Mouse (Mus musculus) lung, embryonic 16.5 days (tissue): ENCODE measurements around the gene Psrc1. TPM values are rescaled to one million over a fixed set of nuclear protein-coding genes. Genes with fewer than 3 reads are reported as not detected.

Source experiments
- ATAC-seq: fragments of 200-750 bp; cut with Nextera tagmentation; 2 replicates; pipeline ENCODE4 v1.8.0; 2017; ENCODE audit warnings: low read depth, mild to moderate bottlenecking, moderate library complexity
- H3K27ac ChIP-seq: fragments of 300-500 bp; sonication (generic); 2 replicates; pipeline ENCODE4 v1.5.1; 2014; ENCODE audit warnings: mild to moderate bottlenecking, control low read depth, low read length
- H3K27me3 ChIP-seq: fragments of 300-500 bp; sonication (generic); 2 replicates; pipeline ENCODE4 v1.6.1; 2014; ENCODE audit warnings: low read depth, low read length, mixed read lengths; ENCODE audit not compliant: control insufficient read depth, insufficient read depth
- H3K36me3 ChIP-seq: fragments of 300-500 bp; sonication (generic); 2 replicates; pipeline ENCODE4 v1.6.1; 2014; ENCODE audit warnings: low read length; ENCODE audit not compliant: control insufficient read depth, insufficient read depth
- H3K4me1 ChIP-seq: fragments of 300-500 bp; sonication (generic); replicated peaks from 2 replicates; pipeline ENCODE4 v1.6.1; 2014; ENCODE audit warnings: low read length, mixed read lengths; ENCODE audit not compliant: control insufficient read depth, insufficient read depth
- H3K4me2 ChIP-seq: fragments of 300-500 bp; sonication (generic); 2 replicates; pipeline ENCODE4 v1.6.1; 2014; ENCODE audit warnings: low read depth, low read length, control low read depth
- H3K4me3 ChIP-seq: fragments of 300-500 bp; sonication (generic); 2 replicates; pipeline ENCODE4 v1.5.1; 2014; ENCODE audit warnings: mild to moderate bottlenecking, low read length, control low read depth
- H3K9ac ChIP-seq: fragments of 300-500 bp; sonication (generic); 2 replicates; pipeline ENCODE4 v1.6.1; 2014; ENCODE audit warnings: low read length, control low read depth
- H3K9me3 ChIP-seq: fragments of 300-500 bp; sonication (generic); 2 replicates; pipeline ENCODE4 v1.6.1; 2016; ENCODE audit warnings: low read length; ENCODE audit not compliant: control insufficient read depth
- WGBS: fragments of 180-500 bp; shearing (Covaris S2); extraction: QIAGEN DNeasy Blood & Tissue Kit; methylation state at CpG from one replicate; pipeline ENCODE4 v1.1.7; 2014; 5-methylcytosine and 5-hydroxymethylcytosine counted together
- polyA plus RNA-seq: library from polyadenylated mRNA; unstranded; fragments of >200 nt; fragmentation: Nextera tagmentation; extraction: Ambion mirVana; gene quantifications from 2 replicates; pipeline ENCODE4 v1.2.1, GENCODE M21; 2015

Psrc1 gene
- polyA plus RNA-seq, 1 experiment from 2014 or later, result 75.6 TPM

- H3K9ac ChIP-seq, result no peak overlapping the region
- peaks cover 3% of the 10 kb centered on the region; the same call in 1 of the 2 replicates for H3K4me1 ChIP-seq
- WGBS, result 14% methylated on average over 7 of the region's 7 CpGs
- H3K27ac ChIP-seq, result no peak overlapping the region
- H3K4me3 ChIP-seq, result no peak overlapping the region
- H3K27me3 ChIP-seq, result no peaks in the 10 kb centered on the region
- peaks cover 7% of the 10 kb centered on the region for H3K36me3 ChIP-seq
- ATAC-seq, result peak; percentile 48; the same call in 1 of the 2 replicates
- H3K9me3 ChIP-seq, result no peaks in the 10 kb centered on the region
- H3K4me2 ChIP-seq, result no peak overlapping the region
These were observed 22.7 kb upstream of the Psrc1 start for GRCm38 (mm10) chr3:108360894-108361293.

GRCm38 (mm10) chr3:108363626-108364025 lies 20.0 kb upstream of the Psrc1 start:
- Histone ChIP-seq H3K4me2 (no peak overlapping the region), H3K27ac (no peak overlapping the region), H3K9me3 (no peaks in the 10 kb centered on the region), H3K36me3 (no peaks in the 10 kb centered on the region), H3K27me3 (no peaks in the 10 kb centered on the region), H3K4me1 (peaks cover 3% of the 10 kb centered on the region; the same call in 1 of the 2 replicates), H3K4me3 (no peak overlapping the region), H3K9ac (no peak overlapping the region)
- 50% methylated on average over 3 of the region's 3 CpGs for WGBS
- ATAC-seq, result peak; percentile 27; the same call in 1 of the 2 replicates

DNA sequence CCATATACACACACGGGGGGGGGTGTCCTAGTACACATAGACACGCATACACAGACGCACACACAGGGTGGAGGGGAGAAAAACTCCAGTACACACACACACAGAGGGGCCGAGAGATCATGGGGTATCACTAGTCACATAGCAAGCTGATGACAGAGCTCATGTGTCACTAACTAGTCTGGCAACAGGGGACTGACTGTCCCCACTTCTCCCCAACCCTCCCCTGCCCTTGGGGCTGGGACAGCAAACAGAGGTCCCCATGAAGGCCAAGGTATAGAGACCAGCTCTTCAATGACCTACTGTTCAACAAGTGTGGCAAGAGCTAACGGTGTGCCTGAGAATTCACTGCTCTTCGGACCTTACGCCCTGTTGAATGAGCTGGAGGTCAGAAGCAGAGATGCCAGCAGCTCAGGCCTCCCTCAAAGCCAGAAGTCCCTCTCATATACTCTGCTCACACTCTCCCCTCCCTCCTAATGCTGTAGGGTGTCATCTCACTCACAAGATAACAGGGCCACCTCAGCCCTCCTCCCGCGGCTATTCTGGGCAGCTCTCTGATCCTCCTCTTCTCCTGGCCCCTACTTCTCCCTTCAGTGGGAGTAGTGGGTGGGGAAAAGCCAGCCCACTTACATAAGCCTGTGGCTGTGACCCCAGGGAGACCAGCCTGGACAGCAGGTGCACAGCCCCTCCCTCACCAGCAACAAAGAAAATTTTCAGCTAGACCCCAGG lies 19.2 kb upstream of the Psrc1 start, which contains the start of gene Mybphl:
Gene Mybphl, plus strand, starts transcription at position 642 of the 726 bp plus-strand sequence.
- WGBS, result 51% methylated on average over 9 of the region's 9 CpGs
- Histone ChIP-seq H3K27me3 (no peaks in the 10 kb centered on the region), H3K36me3 (no peaks in the 10 kb centered on the region), H3K9ac (no peak within 1 kb of the TSS), H3K9me3 (no peaks in the 10 kb centered on the region), H3K27ac (no peak within 1 kb of the TSS), H3K4me3 (no peak within 1 kb of the TSS), H3K4me2 (no peak within 1 kb of the TSS), H3K4me1 (peaks cover 3% of the 10 kb centered on the region; the same call in 1 of the 2 replicates)
- peak; percentile 24; the same call in 1 of the 2 replicates for ATAC-seq

GRCm38 (mm10) chr3:108367173-108367572 lies 16.5 kb upstream of the Psrc1 start:
- Histone ChIP-seq H3K4me1 (peaks cover 7% of the 10 kb centered on the region), H3K4me2 (peak overlapping the region; percentile 22; the same call in 1 of the 2 replicates), H3K4me3 (no peak overlapping the region), H3K27ac (no peak overlapping the region), H3K9ac (no peak overlapping the region), H3K36me3 (no peaks in the 10 kb centered on the region), H3K27me3 (no peaks in the 10 kb centered on the region), H3K9me3 (no peaks in the 10 kb centered on the region)
- 49% methylated on average over 9 of the region's 9 CpGs for WGBS
- ATAC-seq, result no peak

DNA sequence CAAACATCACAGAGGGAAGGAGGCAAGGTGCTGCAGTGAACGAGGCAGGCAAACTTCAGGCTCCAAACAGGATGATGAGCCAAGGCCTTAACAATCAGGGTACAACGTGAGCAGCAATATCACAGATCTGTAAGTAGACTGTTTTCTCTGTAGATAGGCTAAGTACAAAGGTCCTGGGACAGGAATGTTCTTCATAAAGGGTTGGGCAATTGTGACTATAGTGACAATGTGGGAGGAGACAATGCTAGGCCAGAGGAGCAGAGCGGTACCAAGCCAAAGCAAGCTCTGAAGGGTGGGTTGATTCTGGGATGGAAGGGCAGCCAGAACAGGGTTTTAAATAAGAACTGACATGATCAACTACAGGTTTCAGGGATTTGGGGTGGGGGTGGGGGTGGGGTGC lies 15.8 kb upstream of the Psrc1 start:
- H3K4me3 ChIP-seq, result no peak overlapping the region
- H3K9me3 ChIP-seq, result no peaks in the 10 kb centered on the region
- peaks cover 10% of the 10 kb centered on the region for H3K4me1 ChIP-seq
- no peak for ATAC-seq
- H3K27me3 ChIP-seq, result no peaks in the 10 kb centered on the region
- no peak overlapping the region for H3K4me2 ChIP-seq
- no peaks in the 10 kb centered on the region for H3K36me3 ChIP-seq
- H3K9ac ChIP-seq, result no peak overlapping the region
- WGBS, result 78% methylated on average over 3 of the region's 3 CpGs
- H3K27ac ChIP-seq, result no peak overlapping the region

DNA sequence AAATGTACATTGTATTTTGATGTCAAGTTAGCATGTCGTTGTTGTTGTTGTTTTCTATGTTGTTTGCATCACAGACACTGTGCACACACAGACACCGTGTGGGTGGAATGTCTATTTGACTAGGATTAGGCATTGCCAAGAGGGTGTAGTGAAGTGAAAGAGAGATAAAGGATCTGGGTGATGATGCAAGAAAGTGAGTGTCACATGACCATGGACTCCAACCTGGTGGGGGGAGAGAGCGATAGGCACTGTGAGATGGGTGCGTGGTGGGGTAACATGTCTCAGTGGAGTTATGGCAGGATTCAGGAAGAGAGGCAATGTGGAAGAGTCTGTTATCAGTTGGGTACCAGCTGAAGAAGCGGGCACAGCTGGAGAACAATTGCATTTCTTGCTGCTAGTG lies 14.9 kb upstream of the Psrc1 start:
- Histone ChIP-seq H3K4me3 (no peak overlapping the region), H3K4me1 (peaks cover 18% of the 10 kb centered on the region), H3K36me3 (no peaks in the 10 kb centered on the region), H3K27me3 (no peaks in the 10 kb centered on the region), H3K27ac (no peak overlapping the region), H3K9ac (no peak overlapping the region), H3K4me2 (no peak overlapping the region), H3K9me3 (no peaks in the 10 kb centered on the region)
- 66% methylated on average over 5 of the region's 5 CpGs for WGBS
- ATAC-seq, result no peak

DNA sequence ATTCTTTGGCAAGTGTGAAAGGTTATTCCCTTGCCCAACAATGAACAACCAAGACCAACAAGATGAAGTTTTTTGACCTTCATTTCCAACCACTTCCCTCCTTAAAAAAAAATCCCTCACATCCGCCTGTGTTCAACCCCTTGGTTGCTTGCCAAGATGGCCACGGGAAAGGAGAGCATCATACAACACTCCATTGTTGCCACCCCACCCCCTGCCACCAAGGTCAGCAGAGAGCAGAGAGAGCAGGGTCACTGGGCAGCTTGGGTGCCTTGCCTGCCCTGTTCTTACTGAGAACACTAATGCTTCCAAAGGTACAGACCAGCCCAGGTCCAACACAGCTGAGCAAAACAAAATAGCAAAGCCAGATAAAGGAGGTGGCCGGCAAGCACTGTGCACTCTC lies 11.4 kb upstream of the Psrc1 start:
- Histone ChIP-seq H3K4me1 (peaks cover 16% of the 10 kb centered on the region), H3K4me3 (no peak overlapping the region), H3K9ac (no peak overlapping the region), H3K9me3 (no peaks in the 10 kb centered on the region), H3K27me3 (no peaks in the 10 kb centered on the region), H3K36me3 (no peaks in the 10 kb centered on the region), H3K27ac (peak overlapping the region; percentile 97), H3K4me2 (0 out of 2 replicates have a peak overlapping the region, but pooled peaks have one; percentile 5)
- ATAC-seq, result peak; percentile 64
- WGBS, result 21% methylated on average over 3 of the region's 3 CpGs

DNA sequence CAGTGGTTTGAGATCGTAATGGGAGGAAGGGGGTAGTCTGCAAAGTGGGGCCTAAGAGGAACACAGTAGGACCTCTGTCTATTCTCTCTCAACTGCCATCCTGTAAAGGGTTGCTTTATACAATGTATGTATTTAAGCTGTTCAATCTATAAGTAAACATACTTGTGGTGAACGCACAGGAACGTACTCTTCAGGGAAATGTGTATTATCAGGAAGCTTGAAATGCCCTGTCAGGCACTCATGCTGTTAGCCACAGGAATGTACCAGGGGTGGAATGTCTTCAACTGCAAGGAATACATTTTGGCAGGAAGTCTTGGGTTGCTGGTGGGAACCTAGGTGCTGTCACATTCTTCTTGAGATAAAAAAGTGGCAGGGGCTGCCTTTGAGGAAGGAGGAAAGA lies 10.9 kb upstream of the Psrc1 start:
- peak; percentile 88 for ATAC-seq
- Histone ChIP-seq H3K4me3 (no peak overlapping the region), H3K4me2 (no peak overlapping the region), H3K36me3 (no peaks in the 10 kb centered on the region), H3K4me1 (peaks cover 16% of the 10 kb centered on the region), H3K27me3 (no peaks in the 10 kb centered on the region), H3K27ac (peak overlapping the region; percentile 97), H3K9ac (no peak overlapping the region), H3K9me3 (no peaks in the 10 kb centered on the region)
- 29% methylated on average over 3 of the region's 3 CpGs for WGBS

DNA sequence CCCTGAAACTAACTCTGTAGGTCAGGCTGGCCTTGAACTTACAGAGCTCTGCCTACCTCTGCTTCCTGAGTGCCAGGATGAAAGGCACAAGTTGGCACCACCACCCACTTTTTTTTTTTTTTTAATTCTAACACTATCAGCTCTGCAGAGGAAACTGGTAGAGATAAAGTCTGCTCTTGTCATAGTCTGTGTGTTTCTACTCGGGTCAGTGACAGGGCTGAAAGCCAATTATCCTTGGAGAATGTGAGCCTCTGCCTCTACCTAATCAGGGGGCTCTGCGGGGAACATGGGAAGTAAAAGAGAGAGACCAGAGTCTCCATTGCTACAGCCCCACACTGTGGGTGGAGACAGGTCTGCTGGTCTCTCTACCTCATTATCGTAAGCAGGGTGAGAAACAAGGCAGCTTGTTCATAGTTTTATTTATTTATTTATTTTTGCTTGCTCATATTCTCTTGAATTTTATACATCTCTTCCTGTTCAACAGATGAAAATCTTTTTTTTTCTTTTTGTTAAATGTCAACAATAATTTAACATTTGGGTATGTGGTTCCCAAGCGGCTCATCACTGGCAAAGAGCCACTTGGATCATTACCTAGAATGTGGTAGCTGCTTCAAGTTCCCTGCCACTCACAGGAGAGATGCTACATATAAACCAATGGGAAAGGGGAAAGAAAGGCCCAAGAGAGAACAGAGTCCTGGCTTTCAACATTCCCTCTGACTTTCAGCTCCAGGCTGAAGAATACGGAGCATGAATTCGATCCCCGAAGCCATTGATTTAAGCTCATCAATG lies 4.6 kb upstream of the Psrc1 start:
- ATAC-seq, result no peak
- Histone ChIP-seq H3K27ac (no peak overlapping the region), H3K9ac (no peak overlapping the region)

More for the DNA sequence above, 4.6 kb upstream of the Psrc1 start:
- Histone ChIP-seq H3K27me3 (no peaks in the 10 kb centered on the region), H3K36me3 (no peaks in the 10 kb centered on the region), H3K4me1 (peaks cover 13% of the 10 kb centered on the region), H3K4me3 (no peak overlapping the region), H3K9me3 (no peaks in the 10 kb centered on the region), H3K4me2 (no peak overlapping the region)
- 67% methylated on average over 7 of the region's 7 CpGs for WGBS
